Mouse (Mus musculus): Measurements from ENCODE around the gene Aox1. TPM values are rescaled to one million over a fixed set of nuclear protein-coding genes. Genes with fewer than 3 reads are reported as not detected.

The Aox1 gene
- polyA plus RNA-seq, 1 experiment from 2014 or later: 0.13 TPM

- 93% methylated on average over 11 of the region's 11 CpGs for WGBS
- Histone ChIP-seq H3K4me3 (replicated peaks) (no peak overlapping the region), H3K4me2 (replicated peaks) (no peak overlapping the region), H3K36me3 (no peaks in the 10 kb centered on the region), H3K4me1 (replicated peaks) (no peaks in the 10 kb centered on the region), H3K9ac (no peak overlapping the region), H3K9me3 (no peaks in the 10 kb centered on the region), H3K27me3 (replicated peaks) (no peaks in the 10 kb centered on the region), H3K27ac (no peak overlapping the region)
- no peak for ATAC-seq
Observed at GRCm38 (mm10) chr1:58070091-58070490, 40.4 kb downstream of the Aox1 start.

GRCm38 (mm10) chr1:58071006-58071405 lies 41.3 kb downstream of the Aox1 start:
- Histone ChIP-seq H3K36me3 (no peaks in the 10 kb centered on the region), H3K9ac (no peak overlapping the region), H3K4me1 (replicated peaks) (no peaks in the 10 kb centered on the region), H3K4me2 (replicated peaks) (no peak overlapping the region), H3K27ac (no peak overlapping the region), H3K4me3 (replicated peaks) (no peak overlapping the region), H3K27me3 (replicated peaks) (no peaks in the 10 kb centered on the region), H3K9me3 (no peaks in the 10 kb centered on the region)
- no peak for ATAC-seq
- WGBS: 73% methylated on average over 9 of the region's 9 CpGs

GRCm38 (mm10) chr1:58071509-58071908 lies 41.8 kb downstream of the Aox1 start:
- no peak overlapping the region for H3K4me2 ChIP-seq (replicated peaks)
- H3K4me1 ChIP-seq (replicated peaks): no peaks in the 10 kb centered on the region
- no peak overlapping the region for H3K4me3 ChIP-seq (replicated peaks)
- no peaks in the 10 kb centered on the region for H3K9me3 ChIP-seq
- no peaks in the 10 kb centered on the region for H3K27me3 ChIP-seq (replicated peaks)
- H3K27ac ChIP-seq: no peak overlapping the region
- H3K36me3 ChIP-seq: no peaks in the 10 kb centered on the region
- ATAC-seq: no peak
- no peak overlapping the region for H3K9ac ChIP-seq
- 78% methylated on average over 1 of the region's 1 CpGs for WGBS

GRCm38 (mm10) chr1:58072416-58072815 lies 42.7 kb downstream of the Aox1 start:
- 70% methylated on average over 2 of the region's 2 CpGs for WGBS
- Histone ChIP-seq H3K27me3 (replicated peaks) (no peaks in the 10 kb centered on the region), H3K9ac (no peak overlapping the region), H3K36me3 (no peaks in the 10 kb centered on the region), H3K4me1 (replicated peaks) (no peaks in the 10 kb centered on the region), H3K27ac (no peak overlapping the region), H3K9me3 (no peaks in the 10 kb centered on the region), H3K4me3 (replicated peaks) (no peak overlapping the region), H3K4me2 (replicated peaks) (no peak overlapping the region)
- ATAC-seq: no peak

- no peak overlapping the region for H3K4me3 ChIP-seq (replicated peaks)
- no peaks in the 10 kb centered on the region for H3K9me3 ChIP-seq
- no peak overlapping the region for H3K4me2 ChIP-seq (replicated peaks)
- no peak overlapping the region for H3K27ac ChIP-seq
- no peaks in the 10 kb centered on the region for H3K36me3 ChIP-seq
- no peaks in the 10 kb centered on the region for H3K4me1 ChIP-seq (replicated peaks)
- WGBS: 71% methylated on average over 12 of the region's 12 CpGs
- H3K9ac ChIP-seq: no peak overlapping the region
- ATAC-seq: no peak
- H3K27me3 ChIP-seq (replicated peaks): no peaks in the 10 kb centered on the region
Observed at GRCm38 (mm10) chr1:58072991-58073730, 43.4 kb downstream of the Aox1 start.

GRCm38 (mm10) chr1:58074266-58074665 lies 44.5 kb downstream of the Aox1 start:
- Histone ChIP-seq H3K27ac (no peak overlapping the region), H3K4me3 (replicated peaks) (no peak overlapping the region), H3K4me1 (replicated peaks) (no peaks in the 10 kb centered on the region), H3K36me3 (no peaks in the 10 kb centered on the region), H3K9ac (no peak overlapping the region), H3K27me3 (replicated peaks) (no peaks in the 10 kb centered on the region), H3K4me2 (replicated peaks) (no peak overlapping the region), H3K9me3 (no peaks in the 10 kb centered on the region)
- ATAC-seq: no peak
- WGBS: 92% methylated on average over 2 of the region's 2 CpGs

- no peak overlapping the region for H3K4me3 ChIP-seq (replicated peaks)
- no peak overlapping the region for H3K4me2 ChIP-seq (replicated peaks)
- H3K27ac ChIP-seq: no peak overlapping the region
- no peak overlapping the region for H3K9ac ChIP-seq
- ATAC-seq: no peak
- no peaks in the 10 kb centered on the region for H3K4me1 ChIP-seq (replicated peaks)
- no peaks in the 10 kb centered on the region for H3K27me3 ChIP-seq (replicated peaks)
- no peaks in the 10 kb centered on the region for H3K9me3 ChIP-seq
- H3K36me3 ChIP-seq: no peaks in the 10 kb centered on the region
Observed at GRCm38 (mm10) chr1:58077882-58078281, 48.2 kb downstream of the Aox1 start.

- Histone ChIP-seq H3K36me3 (no peaks in the 10 kb centered on the region), H3K9ac (no peak overlapping the region), H3K4me1 (replicated peaks) (no peaks in the 10 kb centered on the region), H3K27me3 (replicated peaks) (no peaks in the 10 kb centered on the region), H3K9me3 (no peaks in the 10 kb centered on the region), H3K4me3 (replicated peaks) (no peak overlapping the region), H3K4me2 (replicated peaks) (no peak overlapping the region), H3K27ac (no peak overlapping the region)
- WGBS: 69% methylated on average over 7 of the region's 7 CpGs
- ATAC-seq: no peak
Observed at GRCm38 (mm10) chr1:58078390-58078789, 48.7 kb downstream of the Aox1 start.

- H3K27ac ChIP-seq: no peak overlapping the region
- no peaks in the 10 kb centered on the region for H3K9me3 ChIP-seq
- H3K9ac ChIP-seq: no peak overlapping the region
- no peaks in the 10 kb centered on the region for H3K4me1 ChIP-seq (replicated peaks)
- no peak overlapping the region for H3K4me2 ChIP-seq (replicated peaks)
- no peak for ATAC-seq
- H3K4me3 ChIP-seq (replicated peaks): no peak overlapping the region
- no peaks in the 10 kb centered on the region for H3K36me3 ChIP-seq
- no peaks in the 10 kb centered on the region for H3K27me3 ChIP-seq (replicated peaks)
- WGBS: 92% methylated on average over 5 of the region's 5 CpGs
Observed at GRCm38 (mm10) chr1:58079689-58080088, 50.0 kb downstream of the Aox1 start.

GRCm38 (mm10) chr1:58080446-58080845 lies 50.7 kb downstream of the Aox1 start:
- 84% methylated on average over 4 of the region's 4 CpGs for WGBS

GRCm38 (mm10) chr1:58081356-58081755 lies 51.6 kb downstream of the Aox1 start:
- WGBS: 64% methylated on average over 5 of the region's 5 CpGs

More at GRCm38 (mm10) chr1:58080446-58080845, 50.7 kb downstream of the Aox1 start:
- no peak for ATAC-seq
- H3K4me1 ChIP-seq (replicated peaks): no peaks in the 10 kb centered on the region
- no peaks in the 10 kb centered on the region for H3K9me3 ChIP-seq
- H3K9ac ChIP-seq: no peak overlapping the region
- no peaks in the 10 kb centered on the region for H3K36me3 ChIP-seq
- no peak overlapping the region for H3K4me3 ChIP-seq (replicated peaks)
- H3K27ac ChIP-seq: no peak overlapping the region
- H3K27me3 ChIP-seq (replicated peaks): no peaks in the 10 kb centered on the region
- H3K4me2 ChIP-seq (replicated peaks): no peak overlapping the region

GRCm38 (mm10) chr1:58089316-58089715 lies 59.6 kb downstream of the Aox1 start:
- no peaks in the 10 kb centered on the region for H3K27me3 ChIP-seq (replicated peaks)
- no peaks in the 10 kb centered on the region for H3K36me3 ChIP-seq
- no peak overlapping the region for H3K4me2 ChIP-seq (replicated peaks)
- WGBS: 54% methylated on average over 5 of the region's 5 CpGs
- H3K4me1 ChIP-seq (replicated peaks): no peaks in the 10 kb centered on the region
- no peak overlapping the region for H3K9ac ChIP-seq
- no peak overlapping the region for H3K27ac ChIP-seq
- H3K9me3 ChIP-seq: no peaks in the 10 kb centered on the region
- ATAC-seq: no peak
- H3K4me3 ChIP-seq (replicated peaks): no peak overlapping the region

More at GRCm38 (mm10) chr1:58081356-58081755, 51.6 kb downstream of the Aox1 start:
- Histone ChIP-seq H3K4me1 (replicated peaks) (no peaks in the 10 kb centered on the region), H3K36me3 (no peaks in the 10 kb centered on the region), H3K4me2 (replicated peaks) (no peak overlapping the region), H3K9ac (no peak overlapping the region), H3K9me3 (no peaks in the 10 kb centered on the region), H3K27me3 (replicated peaks) (no peaks in the 10 kb centered on the region), H3K4me3 (replicated peaks) (no peak overlapping the region), H3K27ac (no peak overlapping the region)
- no peak for ATAC-seq

GRCm38 (mm10) chr1:58090191-58090590 lies 60.5 kb downstream of the Aox1 start:
- no peak overlapping the region for H3K4me2 ChIP-seq (replicated peaks)
- no peaks in the 10 kb centered on the region for H3K27me3 ChIP-seq (replicated peaks)
- H3K9ac ChIP-seq: no peak overlapping the region
- no peaks in the 10 kb centered on the region for H3K4me1 ChIP-seq (replicated peaks)
- no peaks in the 10 kb centered on the region for H3K9me3 ChIP-seq
- 87% methylated on average over 4 of the region's 4 CpGs for WGBS
- no peak for ATAC-seq
- no peak overlapping the region for H3K27ac ChIP-seq
- no peak overlapping the region for H3K4me3 ChIP-seq (replicated peaks)
- H3K36me3 ChIP-seq: no peaks in the 10 kb centered on the region
